Mouse (Mus musculus) kidney, adult 2 months (tissue): ENCODE measurements around the gene Rgma. TPM values are rescaled to one million over a fixed set of nuclear protein-coding genes. Genes with fewer than 3 reads are reported as not detected.

ENCODE experiments used
- DNase-seq: peaks from one replicate; pipeline ENCODE4 v3.0.0; 2021
- H3K27ac ChIP-seq: fragments of 200-500 bp; 2 replicates; pipeline ENCODE4 v1.5.1; 2012; ENCODE audit warnings: low read depth, low read length, control low read depth, inconsistent platforms; ENCODE audit not compliant: insufficient read depth
- H3K27me3 ChIP-seq: fragments of 200-500 bp; replicated peaks from 2 replicates; pipeline ENCODE4 v1.6.1; 2012; ENCODE audit warnings: mild to moderate bottlenecking, moderate library complexity, low read length, inconsistent platforms; ENCODE audit not compliant: control insufficient read depth, insufficient read depth
- H3K36me3 ChIP-seq: fragments of 200-500 bp; 2 replicates; pipeline ENCODE4 v1.6.1; 2012; ENCODE audit warnings: mild to moderate bottlenecking, moderate library complexity, low read length, inconsistent platforms; ENCODE audit not compliant: control insufficient read depth, insufficient read depth
- H3K4me1 ChIP-seq: fragments of 200-500 bp; 2 replicates; pipeline ENCODE4 v1.6.1; 2011; ENCODE audit warnings: low read length; ENCODE audit not compliant: control insufficient read depth, insufficient read depth
- H3K4me3 ChIP-seq: fragments of 200-500 bp; 2 replicates; pipeline ENCODE4 v1.5.1; 2011; ENCODE audit warnings: mild to moderate bottlenecking, low read depth, low read length, control low read depth; ENCODE audit not compliant: insufficient read depth
- CTCF ChIP-seq: fragments of 200-500 bp; conservative IDR thresholded peaks from 2 replicates; pipeline ENCODE4 v1.5.1; 2011; ENCODE audit warnings: low read depth, mild to moderate bottlenecking, control low read depth, low read length, moderate library complexity, mixed read lengths; ENCODE audit not compliant: insufficient read depth, insufficient read length
- POLR2A ChIP-seq: fragments of 200-500 bp; IDR thresholded peaks from one replicate; pipeline ENCODE4 v1.6.1; 2011; ENCODE audit warnings: low read depth, low read length, control low read depth
- WGBS: fragments of 180-500 bp; shearing (Covaris S2); methylation state at CpG from one replicate; pipeline ENCODE4 v1.1.7; 2018; 5-methylcytosine and 5-hydroxymethylcytosine counted together
- polyA plus RNA-seq: library from polyadenylated mRNA; depleted of rRNA; stranded (reverse); fragments of >200 nt; gene quantifications from 2 replicates; pipeline ENCODE4 v1.2.3, GENCODE M21; 2012

Gene Rgma
- polyA plus RNA-seq, 1 experiment: 7.2 TPM

- 79% methylated on average over 2 of the region's 2 CpGs for WGBS
- no peak overlapping the region for H3K27ac ChIP-seq
- H3K4me1 ChIP-seq: 0 out of 2 replicates have a peak, but pooled peaks cover 3% of the 10 kb centered on the region
- no peaks in the 10 kb centered on the region for H3K36me3 ChIP-seq
- no peak overlapping the region for H3K4me3 ChIP-seq
- no peak for TF ChIP-seq POLR2A
- no peak for TF ChIP-seq CTCF
- no peak for DNase-seq
- no peaks in the 10 kb centered on the region for H3K27me3 ChIP-seq
Measured at GRCm38 (mm10) chr7:73402106-73402505, 26.8 kb downstream of the Rgma start.

- Histone ChIP-seq H3K4me1 (0 out of 2 replicates have a peak, but pooled peaks cover 3% of the 10 kb centered on the region), H3K36me3 (no peaks in the 10 kb centered on the region), H3K27ac (no peak overlapping the region), H3K4me3 (no peak overlapping the region), H3K27me3 (no peaks in the 10 kb centered on the region)
- TF ChIP-seq CTCF (no peak), POLR2A (no peak)
- DNase-seq: no peak
- 80% methylated on average over 1 of the region's 1 CpGs for WGBS
Measured at GRCm38 (mm10) chr7:73402671-73403070, 27.4 kb downstream of the Rgma start.

GRCm38 (mm10) chr7:73403538-73403937, 28.2 kb downstream of the Rgma start:
- no peak overlapping the region for H3K4me3 ChIP-seq
- no peaks in the 10 kb centered on the region for H3K36me3 ChIP-seq
- no peak overlapping the region for H3K27ac ChIP-seq
- 0 out of 2 replicates have a peak, but pooled peaks cover 3% of the 10 kb centered on the region for H3K4me1 ChIP-seq
- no peak for TF ChIP-seq CTCF
- no peak for TF ChIP-seq POLR2A
- 48% methylated on average over 3 of the region's 3 CpGs for WGBS
- H3K27me3 ChIP-seq: no peaks in the 10 kb centered on the region
- no peak for DNase-seq

GRCm38 (mm10) chr7:73405550-73405949, 30.2 kb downstream of the Rgma start:
- no peak for TF ChIP-seq POLR2A
- no peak for TF ChIP-seq CTCF
- Histone ChIP-seq H3K4me1 (no peaks in the 10 kb centered on the region), H3K27ac (no peak overlapping the region), H3K36me3 (no peaks in the 10 kb centered on the region), H3K27me3 (no peaks in the 10 kb centered on the region), H3K4me3 (no peak overlapping the region)
- no peak for DNase-seq
- 96% methylated on average over 11 of the region's 11 CpGs for WGBS

- H3K36me3 ChIP-seq: no peaks in the 10 kb centered on the region
- no peaks in the 10 kb centered on the region for H3K27me3 ChIP-seq
- H3K4me3 ChIP-seq: no peak overlapping the region
- no peak for DNase-seq
- no peak overlapping the region for H3K27ac ChIP-seq
- no peaks in the 10 kb centered on the region for H3K4me1 ChIP-seq
- 78% methylated on average over 7 of the region's 7 CpGs for WGBS
- TF ChIP-seq POLR2A (no peak), CTCF (no peak)
Measured at GRCm38 (mm10) chr7:73411523-73411922, 36.2 kb downstream of the Rgma start.

GRCm38 (mm10) chr7:73411986-73412385, 36.7 kb downstream of the Rgma start:
- TF ChIP-seq CTCF (no peak), POLR2A (no peak)
- no peak for DNase-seq
- Histone ChIP-seq H3K4me1 (no peaks in the 10 kb centered on the region), H3K36me3 (no peaks in the 10 kb centered on the region), H3K27ac (no peak overlapping the region), H3K4me3 (no peak overlapping the region), H3K27me3 (no peaks in the 10 kb centered on the region)
- 76% methylated on average over 4 of the region's 4 CpGs for WGBS

- no peak for TF ChIP-seq POLR2A
- no peak for TF ChIP-seq CTCF
- WGBS: 64% methylated on average over 7 of the region's 7 CpGs
- H3K27ac ChIP-seq: no peak overlapping the region
- no peaks in the 10 kb centered on the region for H3K36me3 ChIP-seq
- no peak for DNase-seq
- no peak overlapping the region for H3K4me3 ChIP-seq
- no peaks in the 10 kb centered on the region for H3K27me3 ChIP-seq
- H3K4me1 ChIP-seq: no peaks in the 10 kb centered on the region
Measured at GRCm38 (mm10) chr7:73412419-73412818, 37.1 kb downstream of the Rgma start.
